Mouse (Mus musculus) ES-Bruce4 (cell line): ENCODE measurements around the gene Grm4. TPM values are rescaled to one million over a fixed set of nuclear protein-coding genes. Genes with fewer than 3 reads are reported as not detected.

ENCODE experiments used
- H3K27ac ChIP-seq: 2 replicates; pipeline ENCODE4 v1.5.1; 2012; ENCODE audit warnings: low read length, inconsistent platforms; ENCODE audit not compliant: insufficient read depth
- H3K27me3 ChIP-seq: 2 replicates; pipeline ENCODE4 v1.6.1; 2012; ENCODE audit warnings: mild to moderate bottlenecking, low read length, inconsistent platforms; ENCODE audit not compliant: control insufficient read depth, poor library complexity, insufficient read depth, severe bottlenecking
- H3K36me3 ChIP-seq: 2 replicates; pipeline ENCODE4 v1.6.1; 2012; ENCODE audit warnings: inconsistent platforms, mild to moderate bottlenecking, low read length, moderate library complexity; ENCODE audit not compliant: control insufficient read depth, poor library complexity, insufficient read depth, severe bottlenecking
- H3K4me1 ChIP-seq: one replicate; pipeline ENCODE4 v1.8.1; 2011; ENCODE audit warnings: low read length; ENCODE audit not compliant: control insufficient read depth, insufficient read depth
- H3K4me3 ChIP-seq: 2 replicates; pipeline ENCODE4 v1.5.1; 2011; ENCODE audit warnings: low read depth, mild to moderate bottlenecking, low read length
- H3K9ac ChIP-seq: 2 replicates; pipeline ENCODE4 v1.6.1; 2012; ENCODE audit warnings: low read depth, mild to moderate bottlenecking, inconsistent platforms; ENCODE audit not compliant: poor library complexity, severe bottlenecking
- H3K9me3 ChIP-seq: replicated peaks from 2 replicates; pipeline ENCODE4 v1.6.1; 2012; ENCODE audit warnings: mild to moderate bottlenecking, low read length, inconsistent platforms; ENCODE audit not compliant: control insufficient read depth, poor library complexity, insufficient read depth, severe bottlenecking
- CTCF ChIP-seq: IDR thresholded peaks from one replicate; pipeline ENCODE4 v1.8.1; 2011; ENCODE audit warnings: low read depth, low read length
- EP300 ChIP-seq: IDR thresholded peaks from 2 replicates; pipeline ENCODE4 v1.6.1; 2011; ENCODE audit warnings: low read depth, low read length; ENCODE audit not compliant: insufficient read depth
- POLR2A ChIP-seq: IDR thresholded peaks from one replicate; pipeline ENCODE4 v1.8.1; 2011; ENCODE audit warnings: low read length; ENCODE audit not compliant: insufficient read depth
- polyA plus RNA-seq: library from polyadenylated mRNA; stranded (reverse); fragments of >200 nt; gene quantifications from 2 replicates; pipeline ENCODE4 v1.2.4, GENCODE M21; 2011; ENCODE audit warnings: low read depth; ENCODE audit not compliant: missing spikeins, insufficient read depth, insufficient read length

Gene Grm4
- polyA plus RNA-seq, 1 experiment: 0.63 TPM

DNA sequence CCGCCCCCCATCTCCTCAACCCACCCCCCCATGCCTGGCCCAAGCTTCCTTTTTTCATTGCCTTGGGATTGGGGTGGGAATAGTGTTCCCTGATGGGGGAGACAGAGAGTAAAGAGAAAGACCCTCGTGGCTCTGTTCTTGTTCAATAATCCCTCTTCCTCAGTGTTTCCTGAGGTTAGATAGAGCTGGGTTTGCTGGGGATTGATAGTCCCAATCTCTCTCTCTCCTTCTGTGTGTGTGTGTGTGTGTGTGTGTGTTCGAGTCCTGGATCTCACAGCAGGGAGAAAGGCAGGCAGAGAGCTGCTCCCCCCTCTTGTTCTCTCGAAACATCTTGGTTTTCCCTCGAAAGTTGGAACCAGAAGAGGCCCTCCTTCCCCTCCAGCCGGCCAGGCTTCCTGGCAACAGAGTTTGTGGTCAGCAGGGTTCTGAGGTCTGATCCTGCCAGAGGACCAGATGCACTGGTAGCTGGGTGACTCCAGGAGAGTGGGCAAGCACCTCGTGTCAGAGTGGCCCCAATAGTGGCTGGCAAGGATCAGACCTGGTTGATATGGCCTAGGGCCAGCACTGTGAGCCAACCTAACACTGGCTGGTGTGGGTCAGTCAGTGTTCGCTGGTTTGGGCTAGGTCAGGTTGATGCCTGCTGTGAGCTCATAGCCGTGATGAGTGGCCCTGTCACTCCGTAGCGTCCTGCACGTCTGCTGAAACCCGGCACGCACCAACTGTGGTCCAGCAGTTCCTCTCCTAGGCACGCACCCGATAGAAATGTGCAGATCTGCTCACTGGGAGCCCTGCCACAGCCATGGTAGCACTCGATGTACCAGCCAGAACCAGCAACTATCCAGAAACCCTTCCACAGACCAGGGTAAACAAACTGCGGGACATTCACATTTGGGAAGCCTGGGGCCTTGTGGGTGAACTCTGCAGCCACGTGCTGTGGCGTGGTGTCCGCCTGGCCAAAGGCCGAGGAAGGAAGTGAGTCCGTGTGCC is 31.3 kb upstream of the Grm4 start:
- peak overlapping the region; percentile 59 for H3K9ac ChIP-seq
- H3K9me3 ChIP-seq: no peaks in the 10 kb centered on the region
- TF ChIP-seq EP300 (no peak), POLR2A (no peak), CTCF (no peak)
- no peaks in the 10 kb centered on the region for H3K27me3 ChIP-seq
- H3K4me3 ChIP-seq: no peak overlapping the region
- peaks cover 12% of the 10 kb centered on the region for H3K4me1 ChIP-seq
- no peak overlapping the region for H3K27ac ChIP-seq
- H3K36me3 ChIP-seq: no peaks in the 10 kb centered on the region

- Histone ChIP-seq H3K4me1 (peaks cover 12% of the 10 kb centered on the region), H3K9me3 (no peaks in the 10 kb centered on the region), H3K27ac (peak overlapping the region; percentile 29; the same call in 1 of the 2 replicates), H3K4me3 (no peak overlapping the region; the same call in 1 of the 2 replicates), H3K9ac (peak overlapping the region; percentile 59), H3K27me3 (no peaks in the 10 kb centered on the region), H3K36me3 (no peaks in the 10 kb centered on the region)
- TF ChIP-seq CTCF (peak; percentile 28), POLR2A (no peak), EP300 (no peak)
Observed at GRCm38 (mm10) chr17:27551393-27551940, 30.3 kb upstream of the Grm4 start.

GRCm38 (mm10) chr17:27549234-27549633 is 28.0 kb upstream of the Grm4 start:
- H3K27ac ChIP-seq: no peak overlapping the region
- H3K36me3 ChIP-seq: no peaks in the 10 kb centered on the region
- H3K4me1 ChIP-seq: peaks cover 12% of the 10 kb centered on the region
- TF ChIP-seq POLR2A: no peak
- no peak for TF ChIP-seq EP300
- TF ChIP-seq CTCF: no peak
- no peaks in the 10 kb centered on the region for H3K27me3 ChIP-seq
- H3K9me3 ChIP-seq: no peaks in the 10 kb centered on the region
- no peak overlapping the region for H3K4me3 ChIP-seq
- H3K9ac ChIP-seq: no peak overlapping the region

GRCm38 (mm10) chr17:27547253-27547868 is 26.2 kb upstream of the Grm4 start:
- Histone ChIP-seq H3K4me3 (no peak overlapping the region), H3K9me3 (no peaks in the 10 kb centered on the region), H3K27ac (no peak overlapping the region), H3K36me3 (no peaks in the 10 kb centered on the region), H3K9ac (no peak overlapping the region), H3K27me3 (no peaks in the 10 kb centered on the region), H3K4me1 (peaks cover 3% of the 10 kb centered on the region)
- no peak for TF ChIP-seq POLR2A
- TF ChIP-seq EP300: no peak
- no peak for TF ChIP-seq CTCF

DNA sequence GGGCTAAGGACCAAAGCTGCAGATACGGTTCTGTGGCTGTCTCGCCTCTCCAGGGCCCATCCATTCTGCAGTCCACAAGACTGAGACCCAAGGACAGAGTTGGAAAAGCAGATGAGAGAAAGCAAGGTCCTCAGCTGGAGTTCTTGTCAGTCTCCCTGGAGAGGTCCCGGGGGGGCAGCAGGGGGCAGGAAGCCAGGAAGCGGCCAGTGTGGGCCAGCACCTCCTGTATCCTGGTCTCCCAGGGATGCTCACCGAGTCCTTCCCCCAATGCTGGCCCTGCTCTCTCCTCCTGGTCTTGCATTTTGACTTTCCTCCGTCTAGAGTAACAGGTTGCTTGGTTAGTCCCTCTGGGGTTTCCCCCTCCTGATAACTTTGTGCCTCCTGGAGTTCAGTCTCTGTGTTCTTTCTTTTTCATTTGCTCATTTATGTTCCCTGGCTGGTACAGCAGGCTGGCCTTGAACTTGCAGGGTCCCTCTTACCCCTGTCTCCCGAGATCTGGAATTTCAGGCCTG is 25.4 kb upstream of the Grm4 start:
- Histone ChIP-seq H3K4me1 (peaks cover under 1% of the 10 kb centered on the region), H3K27me3 (no peaks in the 10 kb centered on the region), H3K27ac (no peak overlapping the region), H3K9ac (no peak overlapping the region), H3K4me3 (no peak overlapping the region), H3K9me3 (no peaks in the 10 kb centered on the region), H3K36me3 (no peaks in the 10 kb centered on the region)
- TF ChIP-seq CTCF (no peak), EP300 (no peak), POLR2A (no peak)
